Mouse (Mus musculus): ENCODE data around the gene Pdzrn3.

DNA sequence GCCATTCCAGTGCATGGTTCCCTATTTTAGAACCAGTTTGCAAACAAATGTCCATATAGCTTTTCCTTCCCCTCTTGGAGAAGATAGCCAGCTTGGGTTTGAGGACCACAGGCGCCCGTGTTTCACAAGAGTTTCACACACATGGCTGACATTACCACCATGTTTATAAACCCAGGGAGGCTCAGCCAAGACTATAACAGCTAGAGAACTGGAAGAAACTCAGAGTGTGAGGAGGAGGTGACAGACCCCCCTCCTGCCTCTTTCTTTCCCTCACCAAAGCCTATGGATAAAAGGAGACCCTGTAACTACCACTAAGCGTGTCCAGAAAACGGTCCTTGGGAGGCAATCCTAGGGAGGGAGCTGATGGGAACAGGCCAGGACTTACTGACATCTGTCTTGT lies 159.5 kb downstream of the Pdzrn3 start:
- TF ChIP-seq CTCF (IDR thresholded peaks at IDR 0.05; ENCODE audit: low read depth) (no peak), EP300 (IDR thresholded peaks at IDR 0.05; ENCODE audit: low read depth) (no peak)

Measured in liver, embryonic 14.5 days (tissue).